Mouse (Mus musculus): ENCODE data around the gene Zfp365. TPM values are rescaled to one million over a fixed set of nuclear protein-coding genes. Genes with fewer than 3 reads are reported as not detected.

The Zfp365 gene
- 1.7 and 1.8 TPM in 2 replicates for polyA plus RNA-seq (2015; fragmentation: Nextera tagmentation; extraction: Ambion mirVana)

- Histone ChIP-seq H3K4me1 (replicated peaks) (peaks cover 12% of the 10 kb centered on the region), H3K4me2 (peak within 1 kb of the TSS; percentile 87), H3K9me3 (no peaks in the 10 kb centered on the region), H3K9ac (peak within 1 kb of the TSS; percentile 72), H3K27ac (replicated peaks) (no peak within 1 kb of the TSS), H3K4me3 (peak within 1 kb of the TSS; percentile 68), H3K27me3 (no peaks in the 10 kb centered on the region; the same call in none of the 2 replicates), H3K36me3 (no peaks in the 10 kb centered on the region)
- ATAC-seq (ENCODE audit: low read depth) = peak; percentile 96
- 1% methylated on average over 43 of the region's 43 CpGs for WGBS
These were observed at the start of gene Zfp365 for GRCm38 (mm10) chr10:67912337-67912776. Gene Zfp365 (minus strand): TSS chr10:67912662.

GRCm38 (mm10) chr10:67959982-67960381 is 47.5 kb upstream of the Zfp365 start:
- H3K27me3 ChIP-seq = no peaks in the 10 kb centered on the region
- no peak overlapping the region for H3K4me2 ChIP-seq
- H3K4me1 ChIP-seq (replicated peaks) = peaks cover 4% of the 10 kb centered on the region
- no peaks in the 10 kb centered on the region for H3K9me3 ChIP-seq
- no peak for ATAC-seq (ENCODE audit: low read depth)
- H3K9ac ChIP-seq = no peak overlapping the region
- H3K36me3 ChIP-seq = no peaks in the 10 kb centered on the region
- no peak overlapping the region for H3K4me3 ChIP-seq
- 56% methylated on average over 3 of the region's 3 CpGs for WGBS
- H3K27ac ChIP-seq (replicated peaks) = no peak overlapping the region

DNA sequence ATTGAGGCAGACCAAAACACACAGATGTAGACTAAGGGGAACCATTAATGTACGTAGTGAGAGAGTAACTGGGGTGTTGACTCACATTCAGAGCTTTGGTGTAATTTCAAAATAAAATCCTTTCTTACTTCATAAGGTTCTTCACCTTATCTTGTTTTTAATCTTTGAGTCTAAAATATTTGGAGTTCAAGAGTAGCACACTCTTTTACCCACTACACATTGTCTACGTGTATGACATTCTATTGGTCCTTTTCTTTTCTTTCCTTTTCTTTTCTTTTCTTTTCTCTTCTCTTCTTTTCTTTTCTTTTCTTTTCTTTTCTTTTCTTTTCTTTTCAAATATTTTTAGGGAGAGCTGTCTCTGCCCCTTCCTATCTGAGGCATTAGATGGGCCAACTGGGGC is 43.5 kb upstream of the Zfp365 start:
- Histone ChIP-seq H3K4me1 (replicated peaks) (no peaks in the 10 kb centered on the region; the same call in 1 of the 2 replicates), H3K27me3 (no peaks in the 10 kb centered on the region), H3K4me2 (no peak overlapping the region), H3K9ac (no peak overlapping the region), H3K36me3 (no peaks in the 10 kb centered on the region), H3K9me3 (no peaks in the 10 kb centered on the region), H3K27ac (replicated peaks) (no peak overlapping the region), H3K4me3 (no peak overlapping the region)
- ATAC-seq (ENCODE audit: low read depth) = no peak
- 90% methylated on average over 2 of the region's 2 CpGs for WGBS

- 84% methylated on average over 4 of the region's 4 CpGs for WGBS
- Histone ChIP-seq H3K4me1 (replicated peaks) (no peaks in the 10 kb centered on the region), H3K4me2 (no peak overlapping the region), H3K4me3 (no peak overlapping the region), H3K9ac (no peak overlapping the region), H3K9me3 (no peaks in the 10 kb centered on the region), H3K36me3 (no peaks in the 10 kb centered on the region), H3K27me3 (no peaks in the 10 kb centered on the region), H3K27ac (replicated peaks) (no peak overlapping the region)
- ATAC-seq (ENCODE audit: low read depth) = no peak
These were observed 39.2 kb upstream of the Zfp365 start for GRCm38 (mm10) chr10:67951690-67952089.

DNA sequence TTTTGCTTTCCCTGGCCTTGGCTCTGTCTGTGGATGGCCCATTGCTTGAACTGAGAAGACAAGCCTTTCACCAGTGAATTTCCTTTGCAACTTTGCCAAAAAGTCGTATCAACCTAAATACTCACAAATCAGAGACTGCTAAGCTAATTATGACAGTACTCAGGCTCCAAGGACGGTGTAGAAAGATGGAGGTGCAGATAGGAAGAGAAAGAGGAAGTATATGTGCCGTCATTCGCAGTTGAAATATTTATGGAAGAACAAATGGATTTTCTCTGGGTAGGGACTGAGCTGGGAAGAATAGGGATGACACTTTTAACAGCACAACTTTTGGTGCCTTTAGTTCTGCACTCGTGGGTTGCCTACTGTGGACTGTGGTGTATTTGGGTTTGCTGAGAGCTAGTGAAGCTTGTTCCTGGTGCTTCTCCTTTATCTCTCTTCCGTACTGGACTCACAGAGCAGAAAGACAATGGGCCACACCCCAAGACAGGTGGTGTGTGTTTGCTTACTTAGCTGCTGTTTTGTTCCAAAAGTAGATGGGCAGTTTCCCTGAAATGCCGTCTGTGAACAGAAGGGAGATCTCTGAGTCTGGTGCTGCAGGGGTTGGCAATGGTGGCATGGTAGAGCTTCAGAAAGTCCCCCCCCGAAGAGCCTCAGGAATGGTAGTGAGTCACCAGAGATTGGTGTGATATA is 37.7 kb upstream of the Zfp365 start:
- no peak for ATAC-seq (ENCODE audit: low read depth)
- no peaks in the 10 kb centered on the region for H3K36me3 ChIP-seq
- H3K9me3 ChIP-seq = no peaks in the 10 kb centered on the region
- 78% methylated on average over 8 of the region's 8 CpGs for WGBS
- H3K27ac ChIP-seq (replicated peaks) = no peak overlapping the region
- no peak overlapping the region for H3K4me3 ChIP-seq
- H3K4me2 ChIP-seq = no peak overlapping the region
- no peaks in the 10 kb centered on the region for H3K4me1 ChIP-seq (replicated peaks)
- no peak overlapping the region for H3K9ac ChIP-seq
- no peaks in the 10 kb centered on the region for H3K27me3 ChIP-seq

GRCm38 (mm10) chr10:67943513-67943912 is 31.1 kb upstream of the Zfp365 start:
- Histone ChIP-seq H3K27me3 (no peaks in the 10 kb centered on the region), H3K9ac (no peak overlapping the region), H3K36me3 (no peaks in the 10 kb centered on the region), H3K4me3 (no peak overlapping the region), H3K4me1 (replicated peaks) (no peaks in the 10 kb centered on the region), H3K4me2 (no peak overlapping the region), H3K27ac (replicated peaks) (no peak overlapping the region), H3K9me3 (no peaks in the 10 kb centered on the region)
- 86% methylated on average over 4 of the region's 4 CpGs for WGBS
- ATAC-seq (ENCODE audit: low read depth) = no peak

- no peak overlapping the region for H3K27ac ChIP-seq (replicated peaks)
- no peak for ATAC-seq (ENCODE audit: low read depth)
- no peak overlapping the region for H3K9ac ChIP-seq
- WGBS = 75% methylated on average over 12 of the region's 12 CpGs
- no peak overlapping the region for H3K4me2 ChIP-seq
- H3K9me3 ChIP-seq = no peaks in the 10 kb centered on the region
- H3K4me1 ChIP-seq (replicated peaks) = no peaks in the 10 kb centered on the region
- no peaks in the 10 kb centered on the region for H3K36me3 ChIP-seq
- H3K27me3 ChIP-seq = no peaks in the 10 kb centered on the region
- H3K4me3 ChIP-seq = no peak overlapping the region
These were observed 27.1 kb upstream of the Zfp365 start for GRCm38 (mm10) chr10:67939546-67939945.

DNA sequence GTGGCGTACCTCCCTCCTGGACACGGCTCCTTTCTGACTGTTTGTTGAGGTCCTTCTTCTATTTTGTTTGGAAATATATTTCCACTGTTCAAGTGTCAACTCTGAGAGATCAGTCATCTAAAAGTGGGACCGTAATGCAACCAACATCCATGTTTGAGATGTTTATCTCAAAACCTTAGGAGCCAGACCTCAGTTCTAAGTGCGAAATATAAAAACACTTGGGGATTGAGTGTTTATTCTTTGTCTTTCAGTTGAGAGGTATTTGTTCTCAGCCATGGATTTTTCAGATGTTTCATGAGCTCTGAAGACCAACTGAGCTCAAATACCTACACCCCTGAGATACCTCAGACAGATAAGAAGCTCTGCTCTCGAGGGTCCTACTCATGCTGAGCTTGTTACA is 25.3 kb upstream of the Zfp365 start:
- no peak overlapping the region for H3K4me2 ChIP-seq
- H3K36me3 ChIP-seq = no peaks in the 10 kb centered on the region
- H3K4me3 ChIP-seq = no peak overlapping the region
- H3K9me3 ChIP-seq = no peaks in the 10 kb centered on the region
- H3K4me1 ChIP-seq (replicated peaks) = no peaks in the 10 kb centered on the region
- 90% methylated on average over 5 of the region's 5 CpGs for WGBS
- ATAC-seq (ENCODE audit: low read depth) = no peak
- no peak overlapping the region for H3K9ac ChIP-seq
- H3K27ac ChIP-seq (replicated peaks) = no peak overlapping the region
- H3K27me3 ChIP-seq = no peaks in the 10 kb centered on the region

DNA sequence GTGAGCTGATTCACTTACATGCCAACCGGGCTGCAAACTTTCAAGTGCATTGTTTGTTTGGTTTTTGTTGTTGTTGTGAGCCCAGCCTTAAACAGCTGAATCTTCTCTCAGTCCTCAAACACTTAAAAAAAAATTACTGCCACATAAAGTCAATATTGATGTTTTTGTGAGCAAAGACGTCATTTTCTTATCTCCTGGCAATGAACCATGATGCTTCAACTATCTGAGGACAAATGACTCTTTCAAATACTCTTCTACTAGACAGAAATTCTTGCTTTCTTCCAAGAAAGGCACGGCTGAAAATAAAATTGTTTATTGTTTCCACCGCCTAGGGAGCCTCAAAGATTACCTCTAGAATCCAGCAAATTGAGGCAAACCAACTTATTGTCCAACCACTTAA is 24.5 kb upstream of the Zfp365 start:
- H3K27me3 ChIP-seq = no peaks in the 10 kb centered on the region
- no peak overlapping the region for H3K9ac ChIP-seq
- no peak for ATAC-seq (ENCODE audit: low read depth)
- H3K9me3 ChIP-seq = no peaks in the 10 kb centered on the region
- H3K36me3 ChIP-seq = no peaks in the 10 kb centered on the region
- 74% methylated on average over 4 of the region's 4 CpGs for whole genome bisulfite sequencing
- H3K4me2 ChIP-seq = no peak overlapping the region
- no peaks in the 10 kb centered on the region for H3K4me1 ChIP-seq (replicated peaks)
- no peak overlapping the region for H3K4me3 ChIP-seq
- H3K27ac ChIP-seq (replicated peaks) = no peak overlapping the region

GRCm38 (mm10) chr10:67932780-67933179 is 20.3 kb upstream of the Zfp365 start:
- H3K9me3 ChIP-seq = no peaks in the 10 kb centered on the region
- no peak overlapping the region for H3K4me3 ChIP-seq
- H3K27ac ChIP-seq (replicated peaks) = no peak overlapping the region
- no peak overlapping the region for H3K9ac ChIP-seq
- no peak overlapping the region for H3K4me2 ChIP-seq
- H3K4me1 ChIP-seq (replicated peaks) = no peaks in the 10 kb centered on the region
- 88% methylated on average over 11 of the region's 11 CpGs for WGBS
- no peaks in the 10 kb centered on the region for H3K27me3 ChIP-seq
- no peak for ATAC-seq (ENCODE audit: low read depth)
- no peaks in the 10 kb centered on the region for H3K36me3 ChIP-seq

- H3K9ac ChIP-seq = no peak overlapping the region
- no peak overlapping the region for H3K27ac ChIP-seq (replicated peaks)
- no peak overlapping the region for H3K4me2 ChIP-seq
- no peaks in the 10 kb centered on the region for H3K36me3 ChIP-seq
- ATAC-seq (ENCODE audit: low read depth) = no peak
- H3K4me1 ChIP-seq (replicated peaks) = no peaks in the 10 kb centered on the region
- H3K4me3 ChIP-seq = no peak overlapping the region
- WGBS = 84% methylated on average over 4 of the region's 4 CpGs
- H3K9me3 ChIP-seq = no peaks in the 10 kb centered on the region
- H3K27me3 ChIP-seq = no peaks in the 10 kb centered on the region
These were observed 18.9 kb upstream of the Zfp365 start for GRCm38 (mm10) chr10:67931328-67931727.

- H3K9me3 ChIP-seq = 0 out of 2 replicates have a peak, but pooled peaks cover 4% of the 10 kb centered on the region
- H3K4me3 ChIP-seq = no peak overlapping the region
- H3K4me1 ChIP-seq (replicated peaks) = no peaks in the 10 kb centered on the region
- no peak overlapping the region for H3K4me2 ChIP-seq
- no peak overlapping the region for H3K9ac ChIP-seq
- WGBS = 88% methylated on average over 7 of the region's 7 CpGs
- H3K36me3 ChIP-seq = no peaks in the 10 kb centered on the region
- no peak for ATAC-seq (ENCODE audit: low read depth)
- no peaks in the 10 kb centered on the region for H3K27me3 ChIP-seq
- no peak overlapping the region for H3K27ac ChIP-seq (replicated peaks)
These were observed 16.1 kb upstream of the Zfp365 start for GRCm38 (mm10) chr10:67928584-67928983.

All from neural tube, embryonic 13.5 days (tissue).